Mouse (Mus musculus) CH12.LX (cell line): ENCODE measurements around the gene Copb1. TPM values are rescaled to one million over a fixed set of nuclear protein-coding genes. Genes with fewer than 3 reads are reported as not detected.
A peak's percentile ranks its signal among the peaks of the same experiment; 100 is the strongest.

Source experiments
- DNase-seq: peaks from one replicate; pipeline ENCODE4 v3.0.0-alpha.2; 2013; ENCODE audit errors: extremely low read depth
- H3K27ac ChIP-seq: 2 replicates; pipeline ENCODE4 v1.5.1; 2012; ENCODE audit warnings: low read depth, mild to moderate bottlenecking, control low read depth, moderate library complexity; ENCODE audit not compliant: insufficient read depth
- H3K27me3 ChIP-seq: replicated peaks from 2 replicates; pipeline ENCODE3; 2012; ENCODE audit warnings: inconsistent platforms
- H3K36me3 ChIP-seq, 2 experiments: replicated peaks in 1 of 2; 2 replicates each; pipeline versions ENCODE3 to v1.6.1; 2012; ENCODE audit warnings: inconsistent platforms in 1 of 2, low read length in 1 of 2, mild to moderate bottlenecking in 1 of 2, mixed read lengths in 1 of 2, moderate library complexity in 1 of 2; ENCODE audit not compliant: control insufficient read depth in 1 of 2, insufficient read depth in 1 of 2
- H3K4me1 ChIP-seq, 2 experiments: 2 replicates each; pipeline ENCODE4 v1.6.1; 2012; ENCODE audit warnings: inconsistent platforms in 1 of 2, moderate library complexity in 1 of 2; ENCODE audit not compliant: insufficient read depth in 2 of 2, control insufficient read depth in 1 of 2
- H3K4me2 ChIP-seq: 2 replicates; pipeline ENCODE4 v1.6.1; 2012; ENCODE audit warnings: low read depth, mild to moderate bottlenecking, control low read depth; ENCODE audit not compliant: poor library complexity, insufficient read depth, severe bottlenecking
- H3K4me3 ChIP-seq, 3 experiments: fragments of 150-350 bp in 1 of 3; sonication (generic) in 1 of 3; replicated peaks in 1 of 3; 2 replicates each; pipeline versions ENCODE3 to v1.5.1; 2011 to 2012; ENCODE audit warnings: low read depth in 2 of 3, low read length in 2 of 3, mild to moderate bottlenecking in 2 of 3, moderate library complexity in 2 of 3, control low read depth in 1 of 3, improper control_type of control experiment in 1 of 3, inconsistent platforms in 1 of 3, mixed read lengths in 1 of 3; ENCODE audit not compliant: poor library complexity in 1 of 3
- H3K79me2 ChIP-seq: replicated peaks from 2 replicates; pipeline ENCODE4 v1.6.1; 2012; ENCODE audit warnings: mild to moderate bottlenecking, moderate library complexity; ENCODE audit not compliant: control insufficient read depth, poor library complexity, insufficient read depth, severe bottlenecking; ENCODE audit errors: extremely low read depth
- H3K9ac ChIP-seq: 2 replicates; pipeline ENCODE4 v1.6.1; 2012; ENCODE audit warnings: low read depth, mild to moderate bottlenecking, control low read depth, moderate library complexity; ENCODE audit not compliant: insufficient read depth
- H3K9me3 ChIP-seq: replicated peaks from 2 replicates; pipeline ENCODE3; 2012; ENCODE audit warnings: low read length, inconsistent platforms, mixed read lengths
- CTCF ChIP-seq, 2 experiments: IDR thresholded peaks in 1 of 2; conservative IDR thresholded peaks in 1 of 2; 2 replicates each; pipeline ENCODE4 v1.5.1; 2011 to 2012; ENCODE audit warnings: low read depth in 2 of 2, low read length in 2 of 2, improper control_type of control experiment in 1 of 2, inconsistent platforms in 1 of 2, mild to moderate bottlenecking in 1 of 2, moderate library complexity in 1 of 2
- ELF1 ChIP-seq: IDR thresholded peaks from 2 replicates; pipeline ENCODE4 v1.6.1; 2014; ENCODE audit warnings: low read depth, mild to moderate bottlenecking, inconsistent platforms, low read length, improper control_type of control experiment
- ETS1 ChIP-seq: conservative IDR thresholded peaks from 2 replicates; pipeline ENCODE4 v1.6.1; 2012; ENCODE audit warnings: low read depth, mild to moderate bottlenecking, inconsistent platforms, low read length, improper control_type of control experiment, moderate library complexity
- HCFC1 ChIP-seq: IDR thresholded peaks from 2 replicates; pipeline ENCODE4 v1.6.1; 2012; ENCODE audit warnings: low read depth, mild to moderate bottlenecking, inconsistent platforms, low read length, improper control_type of control experiment
- JUN ChIP-seq: IDR thresholded peaks from 2 replicates; pipeline ENCODE4 v1.6.1; 2011; ENCODE audit warnings: low read depth, mild to moderate bottlenecking, low read length, improper control_type of control experiment, moderate library complexity; ENCODE audit not compliant: insufficient read depth
- KAT2A ChIP-seq: IDR thresholded peaks from 2 replicates; pipeline ENCODE4 v1.6.1; 2012; ENCODE audit warnings: low read length, improper control_type of control experiment, inconsistent platforms; ENCODE audit not compliant: insufficient replicate concordance
- MAZ ChIP-seq: IDR thresholded peaks from 2 replicates; pipeline ENCODE4 v1.6.1; 2012; ENCODE audit warnings: low read depth, mild to moderate bottlenecking, inconsistent platforms, low read length, improper control_type of control experiment, moderate library complexity
- MEF2A ChIP-seq: IDR thresholded peaks from 2 replicates; pipeline ENCODE4 v1.6.1; 2014; ENCODE audit warnings: low read depth, mild to moderate bottlenecking, inconsistent platforms, low read length, improper control_type of control experiment, borderline replicate concordance
- PAX5 ChIP-seq: IDR thresholded peaks from 2 replicates; pipeline ENCODE4 v1.6.1; 2012; ENCODE audit warnings: low read length, inconsistent platforms, mixed read lengths
- RAD21 ChIP-seq: IDR thresholded peaks from 2 replicates; pipeline ENCODE4 v1.6.1; 2011; ENCODE audit warnings: low read depth, mild to moderate bottlenecking, low read length, improper control_type of control experiment, moderate library complexity
- SMC3 ChIP-seq: IDR thresholded peaks from 2 replicates; pipeline ENCODE4 v1.6.1; 2011; ENCODE audit warnings: low read depth, low read length, improper control_type of control experiment
- TBP ChIP-seq: conservative IDR thresholded peaks from 2 replicates; pipeline ENCODE4 v1.6.1; 2011; ENCODE audit warnings: low read depth, low read length, improper control_type of control experiment
- UBTF ChIP-seq: IDR thresholded peaks from 2 replicates; pipeline ENCODE4 v1.6.1; 2012; ENCODE audit warnings: low read depth, mild to moderate bottlenecking, inconsistent platforms, low read length, improper control_type of control experiment, moderate library complexity
- USF1 ChIP-seq: IDR thresholded peaks from 2 replicates; pipeline ENCODE4 v1.6.1; 2014; ENCODE audit warnings: low read depth, mild to moderate bottlenecking, inconsistent platforms, low read length, improper control_type of control experiment
- ZKSCAN1 ChIP-seq: IDR thresholded peaks from 2 replicates; pipeline ENCODE4 v1.6.1; 2012; ENCODE audit warnings: low read depth, inconsistent platforms, low read length, improper control_type of control experiment, borderline replicate concordance
- dilution Hi-C: fragments of 300-500 bp; cut with MboI; formaldehyde crosslinking; loops from 2 replicates; pipeline ENCODE4 v1.14.3; 2020; ENCODE audit warnings: low sequenced_read_pairs; ENCODE audit not compliant: extremely low pct_unique_long_range_greater_than_20kb, extremely low pct_ligation_motif_present
- in situ Hi-C: fragments of 300-500 bp; cut with MboI; formaldehyde crosslinking; loops from 3 replicates; pipeline ENCODE4 v1.14.3; 2019; ENCODE audit warnings: low sequenced_read_pairs, low pct_ligation_motif_present, low pct_unique_long_range_greater_than_20kb, mixed read lengths
- polyA plus RNA-seq: library from polyadenylated mRNA; unstranded; fragments of >175 nt; gene quantifications from 2 replicates; pipeline ENCODE4 v1.2.1, GENCODE M21; 2012; ENCODE audit warnings: low read depth; ENCODE audit not compliant: insufficient read length
- total RNA-seq, 2 experiments: library from RNA; depleted of rRNA; stranded (reverse); fragments of 300-350 nt in 1 of 2; fragments of >200 nt in 1 of 2; gene quantifications; 2 replicates each; pipeline ENCODE4 v1.2.3; 2012 to 2014

Copb1 gene
- total and polyA plus RNA-seq, 3 experiments, result 71.0 to 154 (median 114) TPM

DNA sequence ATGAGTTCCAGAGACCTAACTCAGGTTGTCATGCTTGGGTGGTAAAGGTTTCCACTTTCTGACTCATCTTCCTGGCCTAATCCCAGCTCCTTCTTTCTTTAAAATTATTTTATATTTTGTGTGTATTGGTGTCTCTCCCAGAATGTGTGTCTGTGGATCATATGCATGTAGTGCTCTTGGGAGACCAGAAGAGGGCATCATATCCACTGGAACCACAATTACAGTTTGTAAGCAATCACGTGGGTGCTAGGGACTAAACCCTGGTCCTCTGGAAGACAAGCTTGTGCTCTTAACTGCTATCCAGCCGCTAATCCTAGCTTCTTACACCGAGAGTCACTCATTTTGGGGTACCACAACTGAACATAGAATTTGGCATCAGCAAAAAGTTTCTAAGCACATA lies 2.8 kb downstream of the Copb1 start:
- dilution Hi-C loops, result no loop called here
- H3K27me3 ChIP-seq, result no peaks in the 10 kb centered on the region
- DNase-seq, result no peak
- H3K79me2 ChIP-seq, result peaks cover 20% of the 10 kb centered on the region
- no peak for TF ChIP-seq ZKSCAN1
- peak in 1 of 2 experiments; percentile 29; a peak in 2 of 4 replicates for TF ChIP-seq CTCF (conservative IDR thresholded peaks at IDR 0.05 in 1 of 2, IDR thresholded peaks at IDR 0.05 in 1 of 2; ENCODE audit: low read depth in 2 of 2, low read length in 2 of 2)
- TF ChIP-seq RAD21, result peak; percentile 3
- H3K4me2 ChIP-seq, result no peak overlapping the region
- peaks cover 33 to 50% of the 10 kb centered on the region in 2 experiments for H3K36me3 ChIP-seq
- in situ Hi-C loops, result loop anchor here (25.0 kb wide), 1 partner anchor 386 kb away; the partner anchor contains the start of gene Calca
- no peak overlapping the region for H3K4me3 ChIP-seq
- no peak overlapping the region for H3K27ac ChIP-seq
- H3K9ac ChIP-seq, result no peak overlapping the region
- H3K9me3 ChIP-seq, result peaks cover 11% of the 10 kb centered on the region
- H3K4me1 ChIP-seq, result peaks cover 0 to 8% of the 10 kb centered on the region in 2 experiments; a peak in 1 of 4 replicates

DNA sequence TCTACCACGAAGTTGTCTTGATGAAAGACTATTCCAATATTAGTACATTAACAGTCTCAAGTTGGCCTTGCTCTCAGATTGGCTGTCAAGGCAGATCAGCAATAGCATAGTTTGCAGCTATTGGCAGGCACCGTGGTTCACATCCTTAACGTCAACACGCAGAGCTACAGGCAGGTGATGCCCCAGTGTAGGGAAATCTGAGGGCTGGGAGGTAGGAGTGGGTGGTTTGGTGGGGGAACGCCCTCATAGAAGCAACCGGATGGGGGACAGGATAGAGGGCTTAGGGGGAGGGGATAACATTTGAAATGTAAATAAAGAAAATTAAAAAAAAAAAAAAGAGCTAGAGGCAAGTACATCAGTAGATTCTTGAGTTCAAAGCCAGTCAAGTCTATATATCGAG lies 20.5 kb downstream of the Copb1 start:
- Histone ChIP-seq H3K27me3 (no peaks in the 10 kb centered on the region), H3K9ac (no peak overlapping the region), H3K27ac (no peak overlapping the region), H3K9me3 (no peaks in the 10 kb centered on the region), H3K36me3 (peaks cover 51 to 91% of the 10 kb centered on the region in 2 experiments), H3K4me2 (no peak overlapping the region), H3K79me2 (0 out of 2 replicates have a peak, but pooled peaks cover 2% of the 10 kb centered on the region), H3K4me3 (no peak overlapping the region), H3K4me1 (no peaks in the 10 kb centered on the region)
- dilution Hi-C loops, result no loop called here
- in situ Hi-C loops, result no loop called here
- TF ChIP-seq ELF1 (no peak), MAZ (no peak), PAX5 (no peak), JUN (no peak), KAT2A (no peak), UBTF (no peak), ETS1 (no peak), HCFC1 (no peak), USF1 (no peak), MEF2A (no peak), SMC3 (no peak), TBP (no peak), RAD21 (no peak)
- no peak for DNase-seq
